Mouse (Mus musculus): ENCODE data around the gene Cryba1. TPM values are rescaled to one million over a fixed set of nuclear protein-coding genes. Genes with fewer than 3 reads are reported as not detected.

Cryba1 gene
- not detected for total RNA-seq (2023)

DNA sequence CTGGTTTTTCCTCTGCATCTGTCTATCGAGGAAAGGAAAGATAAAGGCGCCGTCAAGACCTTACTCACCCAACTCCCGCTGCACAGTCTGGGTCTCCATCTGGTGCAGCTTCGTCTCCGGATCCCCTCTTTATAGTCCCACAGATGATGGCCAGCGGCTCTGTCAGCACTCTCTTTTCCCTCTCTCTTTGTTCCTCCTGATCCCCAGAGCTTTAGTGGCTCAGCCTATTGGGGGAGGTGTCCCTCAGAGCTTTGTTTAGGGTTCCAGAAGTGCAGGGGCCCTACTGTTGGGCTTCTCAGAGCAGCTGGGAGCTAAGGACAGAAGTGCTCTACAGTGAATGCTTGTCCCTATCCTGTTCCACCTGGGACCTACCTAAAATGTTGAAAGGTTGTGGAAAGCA lies at the start of gene Cryba1:
Cryba1 (minus strand) TSS at position 101 of the 400 bp plus-strand sequence.

DNA sequence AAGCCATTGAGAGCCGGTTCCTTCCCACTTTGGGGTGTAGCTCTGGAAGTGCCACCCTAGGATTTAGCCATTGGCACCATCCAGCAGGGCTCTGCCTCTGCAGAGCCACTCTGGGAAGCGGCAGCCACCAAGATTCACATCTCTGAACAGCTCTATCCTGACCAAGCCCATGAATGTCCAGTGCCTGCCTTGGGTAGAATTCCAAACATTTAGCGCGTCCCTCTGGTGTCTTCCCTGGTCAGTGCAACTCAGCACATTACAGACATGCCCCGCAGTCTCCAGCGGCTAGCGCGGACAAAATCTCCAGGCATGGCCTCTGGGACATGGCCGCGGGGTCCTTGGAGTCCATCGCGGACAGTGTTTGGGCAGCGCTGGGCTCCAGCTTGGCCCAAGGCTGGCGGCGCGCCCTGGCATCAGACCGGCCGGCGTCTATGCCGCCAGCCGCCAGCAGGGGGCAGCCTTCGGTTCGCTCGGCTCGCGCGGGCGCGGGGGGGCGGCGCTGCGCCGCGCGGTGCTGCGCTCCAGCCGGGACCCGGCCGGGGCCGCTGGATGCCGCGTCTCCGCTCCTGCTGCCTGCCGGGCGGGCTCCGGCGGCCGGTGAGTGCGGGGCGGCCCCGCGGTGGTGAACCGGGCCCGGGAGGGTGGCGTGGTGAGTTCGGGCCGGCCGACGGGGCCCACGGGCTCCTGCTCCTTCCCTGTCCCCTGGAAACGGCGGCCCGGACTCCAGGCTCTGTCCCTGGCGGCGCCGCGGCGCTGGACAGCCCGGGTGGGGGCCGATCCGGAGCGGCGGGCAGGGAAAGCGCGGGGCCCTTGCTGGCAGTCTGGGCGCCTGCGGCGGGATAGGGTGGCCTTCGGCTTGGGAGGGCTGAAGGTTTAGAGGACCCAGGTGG lies 37.9 kb upstream of the Cryba1 start, which contains the start of gene Myo18a:
Myo18a (plus strand) TSS at position 464 of the 890 bp plus-strand sequence.

DNA sequence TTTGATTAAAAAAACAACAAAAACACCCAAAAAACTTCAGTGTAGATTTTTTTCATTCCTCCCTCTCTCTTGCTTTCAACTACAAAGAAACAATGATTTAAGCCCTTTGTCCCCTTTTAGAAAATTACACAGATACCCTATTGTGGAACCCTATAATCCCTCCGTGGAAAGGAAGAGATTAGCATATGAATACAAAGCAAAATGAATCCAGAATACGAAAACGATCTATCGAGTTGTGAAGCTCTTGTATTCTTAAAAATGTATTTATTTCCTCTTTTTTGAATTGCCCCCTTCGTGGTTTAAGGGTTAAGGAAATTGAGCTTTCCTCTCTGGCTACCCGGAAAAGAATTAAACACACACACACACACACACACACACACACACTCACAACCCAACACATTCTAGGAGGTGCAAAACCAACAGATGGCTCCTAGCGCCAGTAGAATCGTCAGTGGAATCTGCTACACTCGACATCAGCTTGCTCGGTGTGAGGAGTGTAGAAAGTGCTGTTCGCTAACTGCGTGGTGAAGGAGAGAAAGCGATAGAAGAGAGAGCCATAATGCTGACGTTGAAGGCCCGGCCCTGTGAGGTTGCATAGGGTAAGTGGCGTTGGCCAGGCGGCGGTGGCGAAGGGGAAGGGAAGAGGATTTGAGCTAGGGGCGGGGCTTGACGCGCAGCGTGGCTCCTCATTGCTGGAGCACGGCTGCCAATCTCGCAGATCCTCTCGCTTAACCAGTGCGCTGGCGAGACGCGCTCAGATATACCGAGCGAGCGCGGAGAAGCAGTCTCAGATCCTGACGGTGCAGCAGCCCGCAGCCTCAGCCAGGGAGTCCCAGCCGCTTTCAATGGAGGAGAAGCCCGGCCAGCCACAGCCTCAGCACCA lies 39.5 kb downstream of the Cryba1 start, which contains the start of gene Nufip2:
Nufip2 (plus strand) TSS at position 773 of the 883 bp plus-strand sequence.

Other genes starting within 250 kb of the Cryba1 start
- 1 to 10 TPM; 1.8 to 2.6 TPM for gene Ankrd13b, start 235.6 kb downstream of the Cryba1 start, total RNA-seq (2023)
- gene Git1, start 231.7 kb downstream of the Cryba1 start, total RNA-seq (2023), result 10 to 100 TPM; 26.7 to 29.3 TPM
- 10 to 100 TPM; 13.0 to 14.1 TPM for gene Abhd15, start 210.2 kb downstream of the Cryba1 start, total RNA-seq (2023)
- 10 to 100 TPM in 1 of 2 experiments, 1 to 10 TPM in 1; 9.7 to 12.4 TPM for gene Trp53i13, start 209.3 kb downstream of the Cryba1 start, total RNA-seq (2023)
- gene Gm10392, start 206.1 kb downstream of the Cryba1 start, total RNA-seq (2023), result under 1 TPM; 0.39 to 0.99 TPM
- 10 to 100 TPM; 35.5 to 40.3 TPM for gene Taok1, start 117.5 kb downstream of the Cryba1 start, total RNA-seq (2023)
- gene Nufip2, start 39.1 kb downstream of the Cryba1 start, total RNA-seq (2023), result 10 to 100 TPM; 78.0 to 96.1 TPM
- gene Myo18a, start 38.0 kb upstream of the Cryba1 start, total RNA-seq (2023), result 10 to 100 TPM; 63.0 to 64.6 TPM
- not detected for gene Gm10277, start 62.5 kb upstream of the Cryba1 start, total RNA-seq (2023)
- not detected for gene Pipox, start 168.8 kb upstream of the Cryba1 start, total RNA-seq (2023)
- not detected for gene Sez6, start 205.5 kb upstream of the Cryba1 start, total RNA-seq (2023)

Measured in neutrophil, adult 83 days (primary cell).